Mouse (Mus musculus) urinary bladder, postnatal 10 days (tissue): ENCODE measurements around the gene Focad.
"Not testable (repeated sequence)": the region's sequence is repeated elsewhere in the genome, so short reads cannot be mapped to it uniquely, and the experiment has no call there.

ENCODE experiments used
- DNase-seq: peaks from one replicate; pipeline ENCODE4 v3.0.0; 2022; ENCODE audit warnings: low spot score

Focad gene

GRCm38 (mm10) chr4:88307691-88308090 is 213.3 kb downstream of the Focad start:
- no peak for DNase-seq

- no peak for DNase-seq
Measured at GRCm38 (mm10) chr4:88308342-88309116, 214.1 kb downstream of the Focad start.

GRCm38 (mm10) chr4:88309676-88310075 is 215.2 kb downstream of the Focad start:
- DNase-seq: no peak

GRCm38 (mm10) chr4:88314898-88315297 is 220.5 kb downstream of the Focad start:
- no peak for DNase-seq

- no peak for DNase-seq
Measured at GRCm38 (mm10) chr4:88320067-88320466, 225.6 kb downstream of the Focad start.

- DNase-seq: no peak
Measured at GRCm38 (mm10) chr4:88325392-88325791, 231.0 kb downstream of the Focad start.

GRCm38 (mm10) chr4:88334533-88334932 is 240.1 kb downstream of the Focad start:
- DNase-seq: no peak

- DNase-seq: no peak
Measured at GRCm38 (mm10) chr4:88336753-88337152, 242.3 kb downstream of the Focad start.

GRCm38 (mm10) chr4:88337365-88337764 is 242.9 kb downstream of the Focad start:
- DNase-seq: no peak

GRCm38 (mm10) chr4:88338130-88338529 is 243.7 kb downstream of the Focad start:
- no peak for DNase-seq

GRCm38 (mm10) chr4:88344468-88344867 is 250.0 kb downstream of the Focad start:
- DNase-seq: no peak

GRCm38 (mm10) chr4:88345065-88345464 is 250.6 kb downstream of the Focad start:
- no peak for DNase-seq

GRCm38 (mm10) chr4:88345938-88346337 is 251.5 kb downstream of the Focad start:
- no peak for DNase-seq

GRCm38 (mm10) chr4:88350910-88351309 is 256.5 kb downstream of the Focad start:
- DNase-seq: no peak

GRCm38 (mm10) chr4:88356652-88357051 is 262.2 kb downstream of the Focad start:
- no peak for DNase-seq

- DNase-seq: no peak
Measured at GRCm38 (mm10) chr4:88357431-88357830, 263.0 kb downstream of the Focad start.

GRCm38 (mm10) chr4:88369951-88370350 is 275.5 kb downstream of the Focad start:
- DNase-seq: no peak

- DNase-seq: no peak
Measured at GRCm38 (mm10) chr4:88370819-88371218, 276.4 kb downstream of the Focad start.

GRCm38 (mm10) chr4:88372293-88373224 is 278.1 kb downstream of the Focad start:
- no peak for DNase-seq

- DNase-seq: no peak
Measured at GRCm38 (mm10) chr4:88390036-88390435, 295.6 kb downstream of the Focad start.

GRCm38 (mm10) chr4:88390596-88390995 is 296.2 kb downstream of the Focad start:
- DNase-seq: not testable (repeated sequence)

GRCm38 (mm10) chr4:88395717-88396116 is 301.3 kb downstream of the Focad start:
- DNase-seq: no peak

GRCm38 (mm10) chr4:88396995-88397521 is 302.6 kb downstream of the Focad start:
- DNase-seq: no peak
